Mouse (Mus musculus): ENCODE data around the gene Rln1. TPM values are rescaled to one million over a fixed set of nuclear protein-coding genes. Genes with fewer than 3 reads are reported as not detected.
A peak's percentile ranks its signal among the peaks of the same experiment; 100 is the strongest.

Rln1 gene
- 3.7 and 4.3 TPM in 2 replicates for polyA plus RNA-seq (2015; fragmentation: Nextera tagmentation; extraction: Ambion mirVana)

DNA sequence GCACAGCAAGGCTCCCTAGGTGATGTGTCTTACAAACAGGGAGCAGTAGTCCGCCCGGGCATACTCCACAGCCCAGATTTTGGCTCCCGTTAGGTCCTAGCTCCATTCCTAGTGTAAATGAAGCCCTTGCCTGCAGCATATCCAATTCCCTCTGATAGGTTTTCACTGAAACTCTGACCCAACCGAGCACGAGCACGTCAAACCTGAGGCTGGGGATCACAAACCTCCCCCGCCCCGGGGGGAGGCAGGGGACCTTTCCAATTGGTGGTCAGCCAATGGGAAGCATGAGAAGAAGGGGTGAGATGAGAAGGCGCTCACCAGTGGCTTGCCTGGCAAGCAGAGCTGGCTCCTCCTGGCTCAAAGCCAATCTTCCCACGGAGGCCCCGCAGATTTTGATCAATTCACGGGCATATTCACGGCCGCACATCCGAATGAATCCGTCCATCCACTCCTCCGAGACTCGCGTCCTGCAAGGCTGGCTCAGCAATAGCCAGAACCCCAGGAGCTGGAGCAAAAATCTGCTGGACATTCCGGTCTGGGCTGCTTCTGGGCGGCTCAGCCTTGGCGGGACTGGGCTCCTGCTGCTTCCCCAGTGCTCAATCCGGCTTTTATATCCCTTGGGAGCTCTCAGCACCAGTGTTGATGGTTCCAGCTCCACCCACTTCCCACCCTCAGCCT is at the start of gene Rln1:
Gene Rln1, minus strand, starts transcription at position 603 of the 678 bp plus-strand sequence.
- no peaks in the 10 kb centered on the region for H3K36me3 ChIP-seq (ENCODE audit: control insufficient read depth, insufficient read depth, low read length)
- H3K9me3 ChIP-seq (replicated peaks; ENCODE audit: control insufficient read depth, low read length, poor library complexity, severe bottlenecking), result no peaks in the 10 kb centered on the region

DNA sequence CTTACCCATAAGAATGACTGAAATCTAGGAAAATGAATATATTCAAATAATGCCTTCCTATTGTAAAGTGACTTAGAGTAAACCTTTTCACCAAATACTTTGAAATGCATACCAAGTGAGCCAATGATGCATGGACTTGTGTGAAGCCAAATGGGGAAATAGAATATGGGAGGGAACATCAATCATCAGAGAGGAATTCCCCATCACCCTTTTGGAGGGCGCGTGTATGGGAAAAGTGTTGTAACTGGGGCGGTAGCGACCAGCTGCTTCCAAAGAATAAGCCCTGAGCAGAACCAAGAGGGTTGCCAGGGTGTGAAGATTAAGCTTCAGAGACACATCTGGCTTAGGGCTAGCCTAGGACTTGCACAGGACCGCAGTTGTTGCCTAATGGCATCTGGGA is 48.9 kb upstream of the Rln1 start:
- Histone ChIP-seq H3K4me2 (ENCODE audit: low read length) (no peak overlapping the region), H3K27me3 (ENCODE audit: control insufficient read depth, insufficient read depth, low read depth, low read length) (no peaks in the 10 kb centered on the region), H3K27ac (ENCODE audit: low read length) (no peak overlapping the region), H3K4me3 (ENCODE audit: low read depth, low read length) (no peak overlapping the region), H3K9me3 (replicated peaks; ENCODE audit: control insufficient read depth, low read length, poor library complexity, severe bottlenecking) (no peaks in the 10 kb centered on the region), H3K36me3 (ENCODE audit: control insufficient read depth, insufficient read depth, low read length) (no peaks in the 10 kb centered on the region), H3K4me1 (ENCODE audit: control insufficient read depth, insufficient read depth, low read length) (no peaks in the 10 kb centered on the region), H3K9ac (ENCODE audit: low read depth, low read length) (no peak overlapping the region)
- 90% methylated on average over 5 of the region's 5 CpGs for WGBS
- ATAC-seq, result no peak

More for the DNA sequence above, at the start of gene Rln1:
- 1% methylated on average over 23 of the region's 23 CpGs for WGBS
- peak within 1 kb of the TSS; percentile 61; the same call in 1 of the 2 replicates for H3K27ac ChIP-seq (ENCODE audit: low read length)
- H3K27me3 ChIP-seq (ENCODE audit: control insufficient read depth, insufficient read depth, low read depth, low read length), result no peaks in the 10 kb centered on the region
- H3K4me1 ChIP-seq (ENCODE audit: control insufficient read depth, insufficient read depth, low read length), result peaks cover 11% of the 10 kb centered on the region; the same call in 1 of the 2 replicates
- H3K9ac ChIP-seq (ENCODE audit: low read depth, low read length), result peak within 1 kb of the TSS; percentile 80
- peak; percentile 90 for ATAC-seq
- H3K4me3 ChIP-seq (ENCODE audit: low read depth, low read length), result peak within 1 kb of the TSS; percentile 52
- H3K4me2 ChIP-seq (ENCODE audit: low read length), result peak within 1 kb of the TSS; percentile 86

GRCm38 (mm10) chr19:29379839-29380603 is 45.6 kb upstream of the Rln1 start:
- WGBS, result 93% methylated on average over 14 of the region's 14 CpGs
- Histone ChIP-seq H3K36me3 (ENCODE audit: control insufficient read depth, insufficient read depth, low read length) (no peaks in the 10 kb centered on the region), H3K9ac (ENCODE audit: low read depth, low read length) (no peak overlapping the region), H3K4me2 (ENCODE audit: low read length) (no peak overlapping the region), H3K9me3 (replicated peaks; ENCODE audit: control insufficient read depth, low read length, poor library complexity, severe bottlenecking) (no peaks in the 10 kb centered on the region), H3K4me3 (ENCODE audit: low read depth, low read length) (no peak overlapping the region), H3K27me3 (ENCODE audit: control insufficient read depth, insufficient read depth, low read depth, low read length) (no peaks in the 10 kb centered on the region), H3K27ac (ENCODE audit: low read length) (no peak overlapping the region), H3K4me1 (ENCODE audit: control insufficient read depth, insufficient read depth, low read length) (no peaks in the 10 kb centered on the region)
- no peak for ATAC-seq

DNA sequence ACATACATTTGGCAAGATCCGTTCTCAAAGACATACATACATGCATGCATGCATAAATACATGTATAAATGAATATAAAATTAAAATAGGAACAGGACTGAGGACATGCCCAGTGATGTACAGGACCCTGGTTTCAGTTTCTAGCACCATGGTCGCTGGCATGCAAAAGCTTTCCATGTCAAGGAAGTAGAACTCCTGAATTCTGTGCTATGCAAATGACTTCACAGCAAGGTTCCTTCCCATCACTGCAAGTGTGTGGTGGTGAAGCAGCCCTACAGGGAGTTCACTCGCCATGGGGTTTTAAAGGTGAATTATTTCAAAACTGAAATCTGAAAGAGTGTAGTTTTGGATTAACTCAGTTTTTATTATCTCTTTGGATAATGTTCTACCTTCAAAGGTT is 41.9 kb upstream of the Rln1 start:
- Histone ChIP-seq H3K9me3 (replicated peaks; ENCODE audit: control insufficient read depth, low read length, poor library complexity, severe bottlenecking) (no peaks in the 10 kb centered on the region), H3K36me3 (ENCODE audit: control insufficient read depth, insufficient read depth, low read length) (no peaks in the 10 kb centered on the region), H3K27me3 (ENCODE audit: control insufficient read depth, insufficient read depth, low read depth, low read length) (no peaks in the 10 kb centered on the region), H3K4me3 (ENCODE audit: low read depth, low read length) (no peak overlapping the region), H3K27ac (ENCODE audit: low read length) (no peak overlapping the region), H3K4me2 (ENCODE audit: low read length) (no peak overlapping the region), H3K9ac (ENCODE audit: low read depth, low read length) (no peak overlapping the region), H3K4me1 (ENCODE audit: control insufficient read depth, insufficient read depth, low read length) (peaks cover 3% of the 10 kb centered on the region; the same call in 1 of the 2 replicates)
- 79% methylated on average over 3 of the region's 3 CpGs for WGBS
- ATAC-seq, result no peak

GRCm38 (mm10) chr19:29374947-29375346 is 40.5 kb upstream of the Rln1 start:
- peaks cover 3% of the 10 kb centered on the region; the same call in 1 of the 2 replicates for H3K4me1 ChIP-seq (ENCODE audit: control insufficient read depth, insufficient read depth, low read length)
- WGBS, result 90% methylated on average over 9 of the region's 9 CpGs
- no peak for ATAC-seq
- no peaks in the 10 kb centered on the region for H3K27me3 ChIP-seq (ENCODE audit: control insufficient read depth, insufficient read depth, low read depth, low read length)
- no peak overlapping the region for H3K4me3 ChIP-seq (ENCODE audit: low read depth, low read length)
- H3K27ac ChIP-seq (ENCODE audit: low read length), result no peak overlapping the region
- H3K9ac ChIP-seq (ENCODE audit: low read depth, low read length), result no peak overlapping the region
- no peak overlapping the region for H3K4me2 ChIP-seq (ENCODE audit: low read length)
- H3K36me3 ChIP-seq (ENCODE audit: control insufficient read depth, insufficient read depth, low read length), result no peaks in the 10 kb centered on the region
- no peaks in the 10 kb centered on the region for H3K9me3 ChIP-seq (replicated peaks; ENCODE audit: control insufficient read depth, low read length, poor library complexity, severe bottlenecking)

- no peak for ATAC-seq
- Histone ChIP-seq H3K9me3 (replicated peaks; ENCODE audit: control insufficient read depth, low read length, poor library complexity, severe bottlenecking) (no peaks in the 10 kb centered on the region), H3K27me3 (ENCODE audit: control insufficient read depth, insufficient read depth, low read depth, low read length) (no peaks in the 10 kb centered on the region), H3K4me3 (ENCODE audit: low read depth, low read length) (peak overlapping the region; percentile 29), H3K9ac (ENCODE audit: low read depth, low read length) (peak overlapping the region; percentile 38; the same call in 1 of the 2 replicates), H3K4me1 (ENCODE audit: control insufficient read depth, insufficient read depth, low read length) (peaks cover 3% of the 10 kb centered on the region; the same call in 1 of the 2 replicates), H3K27ac (ENCODE audit: low read length) (no peak overlapping the region), H3K4me2 (ENCODE audit: low read length) (peak overlapping the region; percentile 51), H3K36me3 (ENCODE audit: control insufficient read depth, insufficient read depth, low read length) (no peaks in the 10 kb centered on the region)
- WGBS, result 36% methylated on average over 11 of the region's 11 CpGs
Observed at GRCm38 (mm10) chr19:29373438-29373837, 39.0 kb upstream of the Rln1 start.

- no peak for ATAC-seq
- Histone ChIP-seq H3K4me3 (ENCODE audit: low read depth, low read length) (no peak overlapping the region), H3K27me3 (ENCODE audit: control insufficient read depth, insufficient read depth, low read depth, low read length) (no peaks in the 10 kb centered on the region), H3K9me3 (replicated peaks; ENCODE audit: control insufficient read depth, low read length, poor library complexity, severe bottlenecking) (no peaks in the 10 kb centered on the region), H3K36me3 (ENCODE audit: control insufficient read depth, insufficient read depth, low read length) (no peaks in the 10 kb centered on the region), H3K27ac (ENCODE audit: low read length) (no peak overlapping the region), H3K9ac (ENCODE audit: low read depth, low read length) (no peak overlapping the region), H3K4me1 (ENCODE audit: control insufficient read depth, insufficient read depth, low read length) (peaks cover 3% of the 10 kb centered on the region; the same call in 1 of the 2 replicates), H3K4me2 (ENCODE audit: low read length) (no peak overlapping the region)
- 90% methylated on average over 3 of the region's 3 CpGs for WGBS
Observed at GRCm38 (mm10) chr19:29372621-29373020, 38.2 kb upstream of the Rln1 start.

DNA sequence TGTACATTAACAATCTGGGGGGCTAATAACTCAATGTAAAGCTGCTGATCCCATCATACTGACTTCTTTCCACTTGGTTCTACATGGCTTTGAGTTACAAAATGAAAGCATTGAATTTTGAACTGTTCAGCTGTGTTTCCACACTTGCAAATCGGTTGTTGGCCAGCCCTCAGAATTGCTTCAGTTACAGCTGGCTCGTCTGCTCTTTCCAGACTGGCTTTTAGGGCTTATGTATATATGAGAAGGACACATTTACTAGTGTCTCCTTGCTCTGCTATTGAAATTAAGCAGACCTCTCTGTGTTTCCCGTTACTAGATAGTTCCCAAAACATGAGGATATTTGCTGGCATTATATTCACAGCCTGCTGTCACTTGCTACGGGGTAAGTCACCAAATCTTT is 37.7 kb upstream of the Rln1 start:
- Histone ChIP-seq H3K4me2 (ENCODE audit: low read length) (no peak overlapping the region), H3K9me3 (replicated peaks; ENCODE audit: control insufficient read depth, low read length, poor library complexity, severe bottlenecking) (no peaks in the 10 kb centered on the region), H3K27ac (ENCODE audit: low read length) (no peak overlapping the region), H3K27me3 (ENCODE audit: control insufficient read depth, insufficient read depth, low read depth, low read length) (no peaks in the 10 kb centered on the region), H3K4me1 (ENCODE audit: control insufficient read depth, insufficient read depth, low read length) (peaks cover 7% of the 10 kb centered on the region; the same call in 1 of the 2 replicates), H3K9ac (ENCODE audit: low read depth, low read length) (no peak overlapping the region), H3K36me3 (ENCODE audit: control insufficient read depth, insufficient read depth, low read length) (no peaks in the 10 kb centered on the region), H3K4me3 (ENCODE audit: low read depth, low read length) (no peak overlapping the region)
- 77% methylated on average over 4 of the region's 4 CpGs for WGBS
- ATAC-seq, result no peak
